Mouse (Mus musculus): ENCODE data around the gene Olfr622.

Gene Olfr622

GRCm38 (mm10) chr7:103642602-103643001 lies at the start of gene Olfr622:
Olfr622 (minus strand) TSS chr7:103642702.
- no peak for DNase-seq (ENCODE audit: low read depth in 2 of 2, low spot score in 2 of 2)

GRCm38 (mm10) chr7:103682420-103682819 lies 39.9 kb upstream of the Olfr622 start, which contains the start of gene Olfr625-ps1:
Olfr625-ps1 (plus strand) TSS chr7:103682720.
- DNase-seq (ENCODE audit: low read depth in 2 of 2, low spot score in 2 of 2), result no peak

- no peak for DNase-seq (ENCODE audit: low read depth in 2 of 2, low spot score in 2 of 2)
Measured at GRCm38 (mm10) chr7:103671091-103671490, 28.6 kb upstream of the Olfr622 start, which contains the start of gene Olfr624. Olfr624 (minus strand) TSS chr7:103671191.

DNA sequence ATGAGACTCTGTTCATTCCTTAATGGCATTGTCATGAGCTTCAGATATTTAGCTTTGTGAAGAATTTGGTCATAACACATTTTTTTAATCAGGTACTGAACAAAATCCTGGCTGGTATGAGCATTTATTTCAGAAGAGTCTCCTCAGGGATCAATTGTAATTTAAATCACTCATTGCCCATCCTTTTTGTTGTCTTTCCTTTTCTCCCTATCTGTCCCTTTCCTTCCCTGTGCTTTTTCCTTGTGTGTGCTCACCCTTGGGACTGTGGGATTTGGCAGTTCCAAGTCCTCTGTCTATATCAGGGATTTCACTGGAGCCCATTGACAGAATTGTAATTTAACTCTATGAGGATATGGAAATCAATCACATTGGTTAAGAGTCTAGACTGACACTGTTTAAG lies 21.1 kb upstream of the Olfr622 start, which contains the start of gene Olfr623:
Olfr623 (minus strand) TSS at position 101 of the 400 bp plus-strand sequence.
- DNase-seq (ENCODE audit: low read depth in 2 of 2, low spot score in 2 of 2), result no peak

DNA sequence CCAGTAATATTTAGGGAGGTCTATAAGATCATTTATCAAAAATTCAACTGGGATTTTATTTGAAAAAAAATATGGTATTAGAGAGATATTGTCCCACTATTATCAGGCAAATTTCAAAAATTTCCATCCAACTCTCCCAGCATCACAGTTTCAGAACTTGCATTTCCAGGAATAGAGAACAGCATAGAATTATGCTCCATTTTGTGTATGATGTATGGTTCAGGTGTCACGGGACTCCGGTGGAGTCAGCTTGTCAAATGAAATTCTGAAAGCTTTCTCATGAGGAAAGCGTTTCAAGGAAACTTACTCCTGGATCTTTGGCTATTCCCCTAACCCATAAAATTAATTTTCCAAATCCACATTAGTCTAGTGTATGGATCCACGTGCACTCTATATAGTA lies 1.6 kb upstream of the Olfr622 start:
- DNase-seq (ENCODE audit: low read depth in 2 of 2, low spot score in 2 of 2), result no peak

- no peak for DNase-seq (ENCODE audit: low read depth in 2 of 2, low spot score in 2 of 2)
Measured at GRCm38 (mm10) chr7:103636795-103637194, 5.7 kb downstream of the Olfr622 start.

GRCm38 (mm10) chr7:103612434-103612833 lies 30.1 kb downstream of the Olfr622 start, which contains the start of gene Olfr620:
Olfr620 (minus strand) TSS chr7:103612534.
- no peak for DNase-seq (ENCODE audit: low read depth in 2 of 2, low spot score in 2 of 2)

DNA sequence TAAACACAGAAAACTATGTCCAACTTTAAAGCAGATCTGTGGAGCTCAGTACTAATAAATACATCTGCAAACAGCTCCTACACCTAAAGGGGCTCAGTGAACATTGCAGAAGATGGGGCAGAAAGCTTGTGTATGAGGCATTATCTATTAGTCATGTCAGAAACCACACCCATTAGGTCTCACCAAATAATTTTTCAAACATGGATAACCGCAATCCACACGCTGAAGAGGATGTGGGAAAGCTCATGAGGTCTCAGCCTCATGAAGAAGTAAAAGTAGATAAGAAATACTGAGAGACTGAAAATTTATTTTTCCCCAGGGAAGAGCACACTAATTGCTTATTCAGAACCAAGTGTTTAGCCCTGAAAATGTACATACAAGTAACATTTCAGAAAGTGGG lies 35.1 kb downstream of the Olfr622 start:
- no peak for DNase-seq (ENCODE audit: low read depth in 2 of 2, low spot score in 2 of 2)

DNA sequence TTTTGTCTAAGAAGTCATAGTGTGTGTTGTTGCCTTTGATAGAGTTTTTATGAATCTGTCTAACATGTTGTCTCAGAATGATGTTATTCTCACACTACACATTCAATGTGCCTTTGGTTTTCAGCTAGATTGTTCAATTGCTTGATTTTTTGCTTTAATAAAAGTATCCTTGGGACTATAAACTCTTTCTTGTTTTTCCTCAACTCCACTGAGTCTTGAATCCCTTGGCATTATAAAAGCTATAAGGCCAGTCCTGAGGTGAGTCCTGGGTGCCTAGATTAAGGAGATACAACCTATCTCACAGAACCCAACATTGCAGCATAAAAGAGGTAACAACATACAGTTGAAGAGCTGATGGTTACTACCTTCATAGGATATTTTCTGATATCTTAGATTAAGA lies 42.2 kb downstream of the Olfr622 start, which contains the start of gene Olfr619:
Olfr619 (plus strand) TSS at position 301 of the 400 bp plus-strand sequence.
- DNase-seq (ENCODE audit: low read depth in 2 of 2, low spot score in 2 of 2), result no peak

DNA sequence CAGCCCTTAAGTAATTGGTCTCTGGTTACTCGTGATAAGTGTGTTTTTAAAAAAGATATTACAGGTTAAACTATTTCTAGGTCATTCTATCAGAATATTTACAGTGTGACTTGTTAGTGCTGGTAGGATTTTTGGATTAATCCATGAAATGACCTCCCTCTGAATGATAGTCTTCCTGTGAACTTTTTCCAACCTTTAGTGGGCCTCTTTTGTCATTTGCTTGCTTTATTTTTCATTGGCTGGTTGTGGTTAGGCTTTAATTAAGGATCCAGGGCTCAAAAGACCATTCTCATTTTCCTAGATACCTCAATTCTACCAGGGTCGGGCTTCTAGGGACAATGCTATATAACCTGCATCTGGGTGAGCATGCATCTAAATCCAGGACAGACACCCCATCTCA lies 52.7 kb downstream of the Olfr622 start, which contains the start of gene Olfr618:
Olfr618 (plus strand) TSS at position 301 of the 400 bp plus-strand sequence.
- no peak for DNase-seq (ENCODE audit: low read depth in 2 of 2, low spot score in 2 of 2)
